Mouse (Mus musculus) limb, embryonic 15.5 days (tissue): ENCODE results near the gene Rd3l. TPM values are rescaled to one million over a fixed set of nuclear protein-coding genes. Genes with fewer than 3 reads are reported as not detected.

ENCODE experiments used
- ATAC-seq: fragments of 200-750 bp; cut with Nextera tagmentation; 2 replicates; pipeline ENCODE4 v1.8.0; 2017; ENCODE audit warnings: low read depth, moderate TSS enrichment; ENCODE audit not compliant: insufficient number of reproducible peaks, low FRiP score, low TSS enrichment
- H3K27ac ChIP-seq: fragments of 300-500 bp; sonication (generic); 2 replicates; pipeline ENCODE4 v1.5.1; 2015; ENCODE audit warnings: moderate library complexity, mild to moderate bottlenecking, inconsistent platforms
- H3K27me3 ChIP-seq: fragments of 300-500 bp; sonication (generic); 2 replicates; pipeline ENCODE4 v1.6.1; 2015; ENCODE audit warnings: inconsistent platforms
- H3K36me3 ChIP-seq: fragments of 300-500 bp; sonication (generic); 2 replicates; pipeline ENCODE4 v1.6.1; 2015; ENCODE audit warnings: inconsistent platforms
- H3K4me1 ChIP-seq: fragments of 300-500 bp; sonication (generic); 2 replicates; pipeline ENCODE4 v1.6.1; 2015; ENCODE audit warnings: inconsistent platforms
- H3K4me2 ChIP-seq: fragments of 300-500 bp; sonication (generic); 2 replicates; pipeline ENCODE4 v1.6.1; 2015; ENCODE audit warnings: mild to moderate bottlenecking, inconsistent platforms
- H3K4me3 ChIP-seq: fragments of 300-500 bp; sonication (generic); 2 replicates; pipeline ENCODE4 v1.5.1; 2015; ENCODE audit warnings: mild to moderate bottlenecking, inconsistent platforms
- H3K9ac ChIP-seq: fragments of 300-500 bp; sonication (generic); 2 replicates; pipeline ENCODE4 v1.6.1; 2015; ENCODE audit warnings: inconsistent platforms
- H3K9me3 ChIP-seq: fragments of 300-500 bp; sonication (generic); 2 replicates; pipeline ENCODE4 v1.6.1; 2016; ENCODE audit warnings: inconsistent platforms
- WGBS: fragments of 180-500 bp; shearing (Covaris S2); methylation state at CpG from one replicate; pipeline ENCODE4 v1.1.7; 2015; 5-methylcytosine and 5-hydroxymethylcytosine counted together
- polyA plus RNA-seq: library from polyadenylated mRNA; unstranded; fragments of >200 nt; fragmentation: Nextera tagmentation; extraction: Ambion mirVana; gene quantifications from 2 replicates; pipeline ENCODE4 v1.2.1, GENCODE M21; 2015

The Rd3l gene
- polyA plus RNA-seq, 1 experiment from 2014 or later: not detected

- no peak for ATAC-seq
- Histone ChIP-seq H3K4me1 (peaks cover 55% of the 10 kb centered on the region), H3K27ac (peak overlapping the region; percentile 85)
Observed at GRCm38 (mm10) chr12:111936706-111937550, 44.2 kb downstream of the Rd3l start.

GRCm38 (mm10) chr12:111933971-111934370, 47.1 kb downstream of the Rd3l start:
- Histone ChIP-seq H3K27ac (0 out of 2 replicates have a peak overlapping the region, but pooled peaks have one; percentile 72), H3K9me3 (no peaks in the 10 kb centered on the region), H3K4me1 (peaks cover 48% of the 10 kb centered on the region), H3K9ac (no peak overlapping the region), H3K4me2 (no peak overlapping the region), H3K27me3 (no peaks in the 10 kb centered on the region), H3K4me3 (no peak overlapping the region), H3K36me3 (no peaks in the 10 kb centered on the region)
- ATAC-seq: no peak
- WGBS: 62% methylated on average over 2 of the region's 2 CpGs

More at GRCm38 (mm10) chr12:111936706-111937550, 44.2 kb downstream of the Rd3l start:
- H3K4me3 ChIP-seq: no peak overlapping the region
- no peaks in the 10 kb centered on the region for H3K36me3 ChIP-seq
- WGBS: 31% methylated on average over 24 of the region's 24 CpGs
- H3K9me3 ChIP-seq: no peaks in the 10 kb centered on the region
- H3K27me3 ChIP-seq: no peaks in the 10 kb centered on the region
- H3K9ac ChIP-seq: no peak overlapping the region
- H3K4me2 ChIP-seq: peak overlapping the region; percentile 8; the same call in 1 of the 2 replicates

DNA sequence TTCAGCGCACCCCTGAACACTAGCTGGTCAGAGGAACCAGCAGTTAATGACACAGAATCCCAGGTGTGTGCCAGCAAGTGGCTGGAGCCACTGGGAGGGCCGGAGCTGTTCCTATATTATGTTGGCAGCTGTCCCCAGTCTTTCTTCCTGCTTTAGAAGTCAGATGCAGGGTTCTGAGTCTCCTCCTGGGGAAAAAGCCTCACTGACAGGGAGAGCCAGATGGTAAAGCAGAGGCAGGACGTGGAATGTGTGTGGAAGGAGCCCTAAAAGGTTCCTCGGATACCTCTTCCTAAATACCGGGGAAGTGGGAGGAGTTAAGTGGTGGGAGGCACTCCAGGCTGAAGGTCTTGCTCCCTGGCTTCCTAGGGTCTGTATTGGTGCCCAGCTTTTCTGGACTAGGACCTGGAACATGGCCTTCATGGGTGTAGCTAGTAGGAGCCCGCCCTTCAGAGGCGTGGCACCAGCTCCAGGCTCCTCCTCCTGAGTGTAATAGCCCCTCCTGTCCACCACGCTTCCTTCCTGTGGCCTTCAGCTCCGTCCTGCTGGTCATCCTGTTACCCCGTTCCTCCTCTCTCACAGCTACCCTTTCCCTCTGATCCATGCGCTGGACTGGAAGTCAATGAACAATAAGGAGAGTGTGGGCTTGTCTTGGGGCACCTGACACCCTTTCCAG, 47.9 kb downstream of the Rd3l start:
- H3K27me3 ChIP-seq: no peaks in the 10 kb centered on the region
- no peaks in the 10 kb centered on the region for H3K9me3 ChIP-seq
- peak overlapping the region; percentile 72 for H3K27ac ChIP-seq
- H3K4me3 ChIP-seq: no peak overlapping the region
- H3K36me3 ChIP-seq: no peaks in the 10 kb centered on the region
- H3K9ac ChIP-seq: no peak overlapping the region
- ATAC-seq: no peak
- H3K4me1 ChIP-seq: peaks cover 40% of the 10 kb centered on the region
- no peak overlapping the region for H3K4me2 ChIP-seq
- 46% methylated on average over 11 of the region's 11 CpGs for WGBS

GRCm38 (mm10) chr12:111932513-111932912, 48.6 kb downstream of the Rd3l start:
- Histone ChIP-seq H3K27me3 (no peaks in the 10 kb centered on the region), H3K9me3 (no peaks in the 10 kb centered on the region), H3K36me3 (no peaks in the 10 kb centered on the region), H3K4me1 (peaks cover 35% of the 10 kb centered on the region), H3K4me2 (no peak overlapping the region), H3K4me3 (no peak overlapping the region), H3K27ac (peak overlapping the region; percentile 72), H3K9ac (no peak overlapping the region)
- 53% methylated on average over 3 of the region's 3 CpGs for WGBS
- no peak for ATAC-seq

DNA sequence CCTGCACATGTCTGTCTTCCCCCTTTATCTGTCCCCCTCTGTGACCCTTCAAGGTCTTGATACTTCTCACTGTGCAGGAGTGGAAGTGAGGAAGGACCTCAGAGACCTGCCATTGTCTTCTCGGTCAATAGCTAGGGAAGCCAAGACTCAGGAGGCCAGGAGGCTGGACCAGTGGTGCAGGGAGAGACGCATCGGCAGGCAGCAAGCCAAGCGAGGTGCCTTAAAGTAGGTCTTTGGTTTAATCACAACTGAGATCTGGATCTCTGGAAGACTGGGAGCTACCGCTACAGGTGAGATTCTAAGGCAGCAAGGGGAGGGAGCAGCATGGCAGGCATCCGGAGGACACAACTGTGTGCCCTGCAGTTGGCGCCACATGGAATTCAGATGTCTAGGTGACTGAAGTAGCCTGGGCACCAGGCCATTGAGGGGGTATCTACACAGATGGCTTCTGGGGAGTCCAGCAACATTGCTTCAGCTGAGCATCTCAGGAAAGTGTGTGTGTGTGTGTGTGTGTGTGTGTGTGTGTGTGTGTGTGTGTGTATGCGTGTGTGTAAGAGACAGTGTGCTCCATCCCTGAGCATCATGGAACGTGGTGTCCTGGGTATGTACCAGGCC, 49.6 kb downstream of the Rd3l start:
- no peaks in the 10 kb centered on the region for H3K9me3 ChIP-seq
- H3K27me3 ChIP-seq: no peaks in the 10 kb centered on the region
- ATAC-seq: no peak
- H3K4me1 ChIP-seq: peaks cover 34% of the 10 kb centered on the region
- no peak overlapping the region for H3K27ac ChIP-seq
- no peaks in the 10 kb centered on the region for H3K36me3 ChIP-seq
- 80% methylated on average over 9 of the region's 9 CpGs for WGBS
- H3K4me3 ChIP-seq: no peak overlapping the region
- H3K4me2 ChIP-seq: no peak overlapping the region
- H3K9ac ChIP-seq: no peak overlapping the region

Other genes starting within 250 kb of the Rd3l start
- gene Klc1, start 222.5 kb downstream of the Rd3l start, polyA plus RNA-seq: 107 and 121 TPM in 2 replicates
- gene Xrcc3, start 167.4 kb downstream of the Rd3l start, polyA plus RNA-seq: 8.4 and 9.9 TPM in 2 replicates
- gene Zfyve21, start 167.1 kb downstream of the Rd3l start, polyA plus RNA-seq: 122 and 141 TPM in 2 replicates
- 11.8 and 14.9 TPM in 2 replicates for gene Ppp1r13b, start 73.2 kb downstream of the Rd3l start, polyA plus RNA-seq
- gene Atp5mpl, start 14.3 kb downstream of the Rd3l start, polyA plus RNA-seq: 515 and 585 TPM in 2 replicates
- gene Tdrd9, start 9.8 kb downstream of the Rd3l start, polyA plus RNA-seq: 0.19 and 0.88 TPM in 2 replicates
- gene Aspg, start 125.4 kb upstream of the Rd3l start, polyA plus RNA-seq: 8.0 and 9.2 TPM in 2 replicates
- gene Kif26a, start 164.9 kb upstream of the Rd3l start, polyA plus RNA-seq: 6.3 and 8.7 TPM in 2 replicates